Mouse (Mus musculus): ENCODE results near the gene Tmem208. TPM values are rescaled to one million over a fixed set of nuclear protein-coding genes. Genes with fewer than 3 reads are reported as not detected.
"Not testable (repeated sequence)": the region's sequence is repeated elsewhere in the genome, so short reads cannot be mapped to it uniquely, and the experiment has no call there.

The Tmem208 gene
- total RNA-seq (2017): 28.1 and 63.6 TPM in 2 replicates

DNA sequence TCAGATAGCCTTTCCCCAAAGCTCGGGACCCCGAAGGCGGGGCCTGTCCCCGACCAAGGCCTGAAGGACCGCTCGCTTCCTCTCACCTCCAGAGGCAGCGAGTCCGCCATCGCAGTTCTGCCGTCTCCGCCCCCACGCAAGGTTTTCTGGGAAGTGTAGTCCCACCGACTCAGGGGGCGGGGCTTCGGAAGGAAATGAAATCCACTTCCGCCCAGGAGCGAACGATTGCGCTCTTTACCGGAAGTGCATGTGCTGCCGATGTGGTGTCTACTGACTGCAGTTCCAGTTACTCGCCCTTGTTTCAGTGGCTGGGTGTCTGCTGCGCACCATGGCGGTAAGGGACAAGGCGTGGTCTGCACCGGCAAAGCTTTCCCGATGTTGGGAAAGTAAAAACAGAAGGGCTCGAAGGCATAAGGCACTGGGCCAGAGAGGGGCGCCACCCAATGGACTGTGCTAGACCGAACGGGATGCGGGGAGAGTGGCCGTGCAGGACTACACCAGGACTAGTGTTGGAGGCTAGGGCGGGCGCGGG is at the start of gene Tmem208, which contains the start of gene Lrrc29:
Gene Tmem208, plus strand, starts transcription at position 214 of the 532 bp plus-strand sequence.
Gene Lrrc29, minus strand, starts transcription at position 138 of the 532 bp plus-strand sequence.
- ATAC-seq (replicated peaks in 1 of 2; ENCODE audit: insufficient read depth in 1 of 2, low FRiP score in 2 of 2, low TSS enrichment in 1 of 2, low read depth in 1 of 2, poor library complexity in 2 of 2, severe bottlenecking in 2 of 2): peak; percentile 94 to 96

- ATAC-seq (replicated peaks in 1 of 2; ENCODE audit: insufficient read depth in 1 of 2, low FRiP score in 2 of 2, low TSS enrichment in 1 of 2, low read depth in 1 of 2, poor library complexity in 2 of 2, severe bottlenecking in 2 of 2): peak; percentile 51 to 76
Observed at GRCm38 (mm10) chr8:105278911-105279334, 47.2 kb upstream of the Tmem208 start.

GRCm38 (mm10) chr8:105280567-105280966 is 45.6 kb upstream of the Tmem208 start:
- no peak for ATAC-seq (replicated peaks in 1 of 2; ENCODE audit: insufficient read depth in 1 of 2, low FRiP score in 2 of 2, low TSS enrichment in 1 of 2, low read depth in 1 of 2, poor library complexity in 2 of 2, severe bottlenecking in 2 of 2)

- no peak for ATAC-seq (replicated peaks in 1 of 2; ENCODE audit: insufficient read depth in 1 of 2, low FRiP score in 2 of 2, low TSS enrichment in 1 of 2, low read depth in 1 of 2, poor library complexity in 2 of 2, severe bottlenecking in 2 of 2)
Observed at GRCm38 (mm10) chr8:105281821-105282220, 44.3 kb upstream of the Tmem208 start.

DNA sequence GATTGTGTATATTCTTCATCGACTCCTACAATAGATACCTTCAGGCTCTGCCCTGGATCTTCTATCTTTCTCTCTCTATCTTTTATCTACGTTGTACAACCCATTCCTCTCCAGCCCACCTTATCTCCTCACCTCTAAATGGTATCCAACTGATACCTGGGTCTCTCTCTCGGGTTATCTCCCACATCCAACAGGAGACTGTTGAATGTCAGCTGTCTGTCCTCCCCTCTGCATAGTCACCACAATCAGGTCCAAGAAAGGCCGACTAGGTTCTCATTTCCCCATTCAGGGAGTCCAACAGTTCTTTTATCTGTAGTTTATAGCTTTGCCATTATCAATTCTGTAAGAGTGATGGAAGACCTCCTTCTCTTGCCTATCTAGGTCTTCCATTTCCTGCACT is 43.9 kb upstream of the Tmem208 start:
- ATAC-seq (replicated peaks in 1 of 2; ENCODE audit: insufficient read depth in 1 of 2, low FRiP score in 2 of 2, low TSS enrichment in 1 of 2, low read depth in 1 of 2, poor library complexity in 2 of 2, severe bottlenecking in 2 of 2): no peak

- peak; percentile 43 to 59; a peak in 3 of 4 replicates for ATAC-seq (replicated peaks in 1 of 2; ENCODE audit: insufficient read depth in 1 of 2, low FRiP score in 2 of 2, low TSS enrichment in 1 of 2, low read depth in 1 of 2, poor library complexity in 2 of 2, severe bottlenecking in 2 of 2)
Observed at GRCm38 (mm10) chr8:105283074-105283473, 43.1 kb upstream of the Tmem208 start.

DNA sequence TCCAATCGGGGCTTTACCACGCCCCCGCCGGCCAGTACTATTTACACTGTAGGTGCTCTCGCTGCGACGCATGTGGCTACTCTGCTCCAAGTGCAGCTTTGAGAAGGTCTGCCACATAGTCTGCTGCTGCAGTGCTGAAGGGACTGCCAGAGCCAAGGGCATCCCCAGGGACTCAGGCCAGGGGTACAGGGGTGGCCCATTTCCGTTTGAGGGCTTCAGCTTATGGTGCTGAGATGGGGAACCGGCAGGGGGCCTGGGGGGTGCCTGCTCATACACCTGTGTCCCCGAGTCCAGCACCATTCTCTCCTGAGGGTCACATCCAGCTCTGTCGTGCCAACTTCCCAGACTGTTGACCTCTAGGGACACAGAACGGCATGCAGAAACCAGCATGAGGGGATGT is 40.6 kb upstream of the Tmem208 start:
- no peak for ATAC-seq (replicated peaks in 1 of 2; ENCODE audit: insufficient read depth in 1 of 2, low FRiP score in 2 of 2, low TSS enrichment in 1 of 2, low read depth in 1 of 2, poor library complexity in 2 of 2, severe bottlenecking in 2 of 2)

- no peak for ATAC-seq (replicated peaks in 1 of 2; ENCODE audit: insufficient read depth in 1 of 2, low FRiP score in 2 of 2, low TSS enrichment in 1 of 2, low read depth in 1 of 2, poor library complexity in 2 of 2, severe bottlenecking in 2 of 2)
Observed at GRCm38 (mm10) chr8:105286907-105287306, 39.2 kb upstream of the Tmem208 start.

GRCm38 (mm10) chr8:105288231-105288630 is 37.9 kb upstream of the Tmem208 start:
- ATAC-seq (replicated peaks in 1 of 2; ENCODE audit: insufficient read depth in 1 of 2, low FRiP score in 2 of 2, low TSS enrichment in 1 of 2, low read depth in 1 of 2, poor library complexity in 2 of 2, severe bottlenecking in 2 of 2): no peak

GRCm38 (mm10) chr8:105288958-105289732 is 37.0 kb upstream of the Tmem208 start:
- ATAC-seq (replicated peaks in 1 of 2; ENCODE audit: insufficient read depth in 1 of 2, low FRiP score in 2 of 2, low TSS enrichment in 1 of 2, low read depth in 1 of 2, poor library complexity in 2 of 2, severe bottlenecking in 2 of 2): peak; percentile 79 to 90

GRCm38 (mm10) chr8:105289805-105290460 is 36.2 kb upstream of the Tmem208 start, which contains the start of gene 4931428F04Rik:
4931428F04Rik (minus strand) TSS chr8:105289864.
- ATAC-seq (replicated peaks in 1 of 2; ENCODE audit: insufficient read depth in 1 of 2, low FRiP score in 2 of 2, low TSS enrichment in 1 of 2, low read depth in 1 of 2, poor library complexity in 2 of 2, severe bottlenecking in 2 of 2): no peak

DNA sequence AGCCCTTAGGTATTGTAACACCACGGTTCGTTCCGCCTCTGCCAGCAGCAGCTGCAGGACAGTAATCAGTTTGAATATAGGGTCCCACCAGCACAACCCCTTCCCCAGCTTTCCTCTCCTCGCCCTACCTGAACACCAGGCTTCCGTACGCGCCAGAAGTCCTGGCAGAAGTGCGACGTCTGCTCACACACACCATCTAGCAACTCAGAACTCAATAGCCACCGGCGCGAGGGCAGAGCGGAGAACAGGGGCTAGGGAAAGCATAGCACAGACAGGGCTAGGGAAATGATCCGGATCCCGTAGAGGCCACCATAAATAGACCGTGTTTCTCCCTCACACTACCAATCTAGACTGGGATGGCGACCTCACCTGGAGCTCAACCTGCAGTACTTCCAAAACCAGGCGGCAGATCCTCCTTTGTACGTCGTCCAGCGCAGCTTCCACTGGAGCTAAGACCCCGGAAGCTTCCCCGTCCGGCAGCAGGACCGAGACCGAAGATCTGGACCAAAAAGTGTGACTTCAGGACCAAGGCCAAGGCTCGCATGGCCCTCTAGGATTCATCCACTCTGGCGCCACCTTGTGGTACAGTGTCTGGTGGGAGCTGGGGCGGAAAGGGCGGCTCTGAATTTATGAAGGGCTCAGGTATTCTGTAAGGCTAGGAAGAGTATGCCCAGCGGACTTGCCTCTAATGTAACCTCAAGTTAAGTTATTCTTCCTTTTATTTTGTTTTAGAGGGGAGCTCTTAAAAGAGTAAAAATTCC is 35.4 kb upstream of the Tmem208 start:
- ATAC-seq (replicated peaks in 1 of 2; ENCODE audit: insufficient read depth in 1 of 2, low FRiP score in 2 of 2, low TSS enrichment in 1 of 2, low read depth in 1 of 2, poor library complexity in 2 of 2, severe bottlenecking in 2 of 2): peak; percentile 35 to 49; a peak in 3 of 4 replicates

GRCm38 (mm10) chr8:105291364-105291763 is 34.8 kb upstream of the Tmem208 start:
- ATAC-seq (replicated peaks in 1 of 2; ENCODE audit: insufficient read depth in 1 of 2, low FRiP score in 2 of 2, low TSS enrichment in 1 of 2, low read depth in 1 of 2, poor library complexity in 2 of 2, severe bottlenecking in 2 of 2): not testable (repeated sequence)

- not testable (repeated sequence) for ATAC-seq (replicated peaks in 1 of 2; ENCODE audit: insufficient read depth in 1 of 2, low FRiP score in 2 of 2, low TSS enrichment in 1 of 2, low read depth in 1 of 2, poor library complexity in 2 of 2, severe bottlenecking in 2 of 2)
Observed at GRCm38 (mm10) chr8:105291802-105292201, 34.4 kb upstream of the Tmem208 start.

DNA sequence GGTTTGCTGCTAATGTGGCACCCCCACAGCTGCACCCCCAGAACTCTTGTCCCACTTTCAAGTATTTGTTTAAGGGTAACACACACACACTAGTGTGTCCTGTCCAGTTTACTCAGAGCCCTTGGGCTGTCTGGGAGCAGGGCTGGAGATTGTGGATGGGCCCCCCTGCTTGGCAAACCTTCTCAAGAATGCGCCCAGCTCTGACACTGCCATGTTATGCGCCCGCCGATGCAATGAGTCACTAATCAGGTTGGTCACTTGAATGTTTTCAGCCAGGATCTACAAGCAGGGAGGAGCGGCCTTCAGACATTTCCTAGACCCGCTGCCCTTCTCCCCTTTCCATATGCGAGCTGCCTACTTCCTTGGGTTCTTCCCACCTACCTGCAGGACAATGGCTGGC is 33.7 kb upstream of the Tmem208 start:
- ATAC-seq (replicated peaks in 1 of 2; ENCODE audit: insufficient read depth in 1 of 2, low FRiP score in 2 of 2, low TSS enrichment in 1 of 2, low read depth in 1 of 2, poor library complexity in 2 of 2, severe bottlenecking in 2 of 2): no peak

DNA sequence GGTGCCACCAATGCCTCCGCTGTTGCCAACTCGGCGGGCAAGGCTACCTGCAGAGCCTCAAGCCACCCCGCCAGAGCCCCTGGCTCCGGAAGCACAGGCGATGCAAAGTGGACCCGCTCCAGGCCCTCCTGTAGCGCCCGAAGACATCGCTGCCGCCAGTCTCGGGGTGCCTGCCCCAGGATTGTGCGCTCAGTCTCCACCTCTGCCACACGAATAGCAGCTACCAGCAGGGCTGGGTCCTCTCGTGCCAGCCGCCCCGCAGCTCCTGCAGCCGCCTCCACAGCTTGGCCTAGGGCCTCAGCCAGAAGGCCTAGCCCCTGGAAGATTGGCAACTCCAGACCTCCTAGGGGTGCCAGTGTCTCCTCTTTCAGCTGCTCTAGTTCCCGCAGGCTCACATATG is 32.7 kb upstream of the Tmem208 start:
- no peak for ATAC-seq (replicated peaks in 1 of 2; ENCODE audit: insufficient read depth in 1 of 2, low FRiP score in 2 of 2, low TSS enrichment in 1 of 2, low read depth in 1 of 2, poor library complexity in 2 of 2, severe bottlenecking in 2 of 2)

GRCm38 (mm10) chr8:105294776-105295175 is 31.4 kb upstream of the Tmem208 start:
- ATAC-seq (replicated peaks in 1 of 2; ENCODE audit: insufficient read depth in 1 of 2, low FRiP score in 2 of 2, low TSS enrichment in 1 of 2, low read depth in 1 of 2, poor library complexity in 2 of 2, severe bottlenecking in 2 of 2): no peak

Data from hematopoietic stem cell, adult 5-6 weeks (primary cell).